Mouse (Mus musculus): ENCODE data around the gene Gpc5.

The Gpc5 gene

DNA sequence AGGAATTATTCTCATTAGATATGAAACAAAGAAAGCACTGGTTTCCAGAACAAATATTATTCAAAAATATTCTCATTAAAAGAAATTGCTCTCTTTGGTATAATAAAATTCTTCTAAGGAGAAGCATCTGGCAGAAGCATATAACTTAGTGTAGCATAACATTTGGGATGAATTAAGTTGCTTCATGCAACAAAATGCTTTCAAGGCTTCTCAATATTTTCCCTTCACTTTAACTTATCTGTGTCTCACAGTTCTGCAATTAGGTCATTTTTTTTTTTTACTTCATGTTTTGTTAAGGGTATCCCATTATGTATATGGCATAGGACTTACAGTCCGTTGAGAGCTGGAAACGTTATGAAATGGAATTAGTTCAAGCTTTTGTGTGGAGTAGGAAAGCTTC is 250.6 kb downstream of the Gpc5 start:
- no peak for ATAC-seq (ENCODE audit: insufficient number of reproducible peaks, low FRiP score, low TSS enrichment)

DNA sequence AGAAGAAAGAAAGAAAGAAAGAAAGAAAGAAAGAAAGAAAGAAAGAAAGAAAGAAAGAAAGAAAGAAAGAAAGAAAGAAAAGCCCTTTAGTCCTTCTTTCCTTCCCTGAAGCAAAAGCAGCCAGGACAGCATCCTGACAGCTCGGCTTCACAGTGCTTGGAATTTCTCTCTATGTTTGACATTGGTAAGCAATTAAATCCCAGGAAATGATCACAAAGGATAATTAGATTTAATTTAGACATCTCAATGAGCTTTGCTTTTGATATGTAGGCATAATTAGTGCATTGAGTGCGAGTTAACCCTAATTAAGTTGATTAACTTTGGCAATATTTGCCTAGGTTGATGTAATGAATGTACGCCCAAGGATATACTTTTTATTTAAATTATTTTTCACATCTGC is 257.4 kb downstream of the Gpc5 start:
- ATAC-seq (ENCODE audit: insufficient number of reproducible peaks, low FRiP score, low TSS enrichment), result no peak

DNA sequence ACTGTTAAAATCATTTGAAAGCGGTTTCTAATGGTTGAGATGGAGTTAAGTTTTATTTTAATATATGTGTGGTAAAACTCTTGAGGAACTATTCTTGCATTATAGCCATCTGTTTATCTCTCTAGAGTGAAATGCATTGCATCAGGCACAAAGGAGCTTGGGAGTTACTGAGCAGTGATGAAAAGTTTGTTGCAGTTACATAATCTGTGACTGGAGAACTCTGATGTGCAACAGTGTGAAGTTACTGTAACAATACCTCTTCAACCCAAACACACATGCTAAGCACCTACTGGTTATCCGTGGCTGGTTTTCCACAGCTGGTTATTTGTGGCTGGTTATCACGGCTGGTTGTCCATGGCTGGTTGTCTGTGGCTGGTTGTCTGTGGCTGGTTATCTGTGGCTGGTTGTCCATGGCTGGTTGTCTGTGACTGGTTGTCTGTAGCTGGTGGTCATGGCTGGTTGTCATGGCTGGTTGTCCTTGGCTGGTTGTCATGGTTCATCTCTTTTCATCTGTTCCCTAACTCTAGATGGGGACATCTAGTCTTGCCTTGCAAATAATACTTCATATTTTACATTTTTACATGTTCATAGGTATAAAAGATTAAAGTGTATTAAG is 273.4 kb downstream of the Gpc5 start:
- ATAC-seq (ENCODE audit: insufficient number of reproducible peaks, low FRiP score, low TSS enrichment), result no peak

DNA sequence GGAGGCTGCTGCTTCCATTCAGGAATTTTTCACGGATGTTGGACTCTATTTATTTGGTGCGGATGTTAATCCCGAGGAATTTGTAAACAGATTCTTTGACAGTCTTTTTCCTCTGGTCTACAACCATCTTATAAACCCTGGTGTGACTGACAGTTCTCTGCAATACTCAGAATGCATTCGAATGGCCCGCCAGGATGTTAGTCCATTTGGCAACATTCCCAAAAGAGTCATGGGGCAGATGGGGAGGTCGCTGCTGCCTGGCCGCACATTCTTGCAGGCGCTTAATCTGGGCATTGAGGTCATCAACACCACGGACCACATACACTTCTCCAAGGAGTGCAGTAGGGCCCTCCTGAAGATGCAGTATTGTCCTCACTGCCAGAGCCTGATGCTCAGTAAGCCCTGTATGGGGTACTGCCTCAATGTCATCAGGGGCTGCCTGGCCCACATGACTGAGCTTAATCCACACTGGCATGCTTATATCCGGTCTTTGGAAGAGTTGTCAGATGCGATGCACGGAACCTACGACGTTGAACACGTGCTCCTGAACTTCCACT is 277.7 kb downstream of the Gpc5 start:
- no peak for ATAC-seq (ENCODE audit: insufficient number of reproducible peaks, low FRiP score, low TSS enrichment)

DNA sequence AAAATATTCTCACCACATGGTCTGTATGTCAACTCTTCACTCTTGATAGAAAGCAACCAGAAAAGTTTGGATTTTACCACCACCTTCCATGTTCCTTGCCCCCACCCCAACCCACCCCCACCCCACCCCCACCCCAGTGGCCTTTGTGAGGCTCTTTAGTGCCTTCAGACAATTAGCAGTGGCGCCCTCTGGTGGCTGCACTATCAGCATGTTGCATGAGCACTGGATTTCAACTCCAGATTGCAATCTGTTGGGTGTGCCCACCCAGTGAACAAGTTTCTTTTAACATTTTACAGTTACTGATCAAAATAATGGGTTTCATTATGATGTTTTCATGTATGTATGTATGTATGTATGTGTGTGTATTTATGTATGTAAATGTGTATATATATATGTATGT is 279.1 kb downstream of the Gpc5 start:
- no peak for ATAC-seq (ENCODE audit: insufficient number of reproducible peaks, low FRiP score, low TSS enrichment)

DNA sequence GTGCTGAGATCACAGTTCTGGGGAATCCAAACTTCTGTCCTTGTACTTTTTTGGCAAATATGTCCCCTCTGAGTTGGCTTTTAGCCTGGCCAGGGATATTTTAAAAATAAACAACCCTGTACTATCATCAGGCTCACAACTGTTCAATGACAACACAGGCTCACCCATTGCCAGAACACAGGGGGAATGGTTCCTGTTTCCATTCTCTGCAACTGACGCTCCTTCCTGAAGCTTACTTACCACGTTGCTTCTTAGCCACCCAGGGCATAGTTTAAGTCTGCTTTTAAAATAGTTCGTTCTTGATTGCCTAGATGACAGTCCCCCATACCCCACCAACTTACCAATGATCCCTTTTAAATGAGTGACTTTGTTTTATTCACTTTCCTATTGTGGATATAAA is 299.8 kb downstream of the Gpc5 start:
- no peak for ATAC-seq (ENCODE audit: insufficient number of reproducible peaks, low FRiP score, low TSS enrichment)

DNA sequence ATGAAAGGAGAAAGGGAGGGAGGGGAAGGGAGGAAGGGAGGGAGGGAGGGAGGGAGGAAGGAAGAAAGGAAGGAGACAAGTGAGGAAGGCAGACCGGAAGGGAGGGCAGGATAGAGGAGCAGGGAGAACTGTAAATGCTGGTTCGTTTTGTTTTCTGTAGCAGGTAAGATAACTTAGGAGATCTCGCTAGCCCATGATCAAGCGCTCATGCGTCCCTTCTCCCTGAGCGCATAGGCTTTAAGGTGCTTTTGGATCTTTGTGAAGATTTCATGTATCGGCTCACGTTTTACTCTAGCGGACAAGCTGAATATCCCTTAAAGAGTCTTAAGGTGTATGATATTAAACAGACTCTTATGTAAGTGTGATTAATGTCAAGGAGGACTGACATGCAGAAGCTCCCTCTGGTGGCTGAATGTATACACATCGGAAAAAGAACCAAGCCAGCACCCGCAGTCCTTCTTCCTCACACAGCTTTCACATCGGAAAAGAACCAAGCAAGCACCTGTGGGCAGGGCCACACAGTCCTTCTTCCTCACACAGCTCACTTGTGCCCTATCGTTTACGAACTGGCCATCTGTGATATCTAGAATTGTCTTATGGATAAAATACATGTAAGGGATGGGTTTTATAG is 301.0 kb downstream of the Gpc5 start:
- peak; percentile 78 for ATAC-seq (ENCODE audit: insufficient number of reproducible peaks, low FRiP score, low TSS enrichment)

DNA sequence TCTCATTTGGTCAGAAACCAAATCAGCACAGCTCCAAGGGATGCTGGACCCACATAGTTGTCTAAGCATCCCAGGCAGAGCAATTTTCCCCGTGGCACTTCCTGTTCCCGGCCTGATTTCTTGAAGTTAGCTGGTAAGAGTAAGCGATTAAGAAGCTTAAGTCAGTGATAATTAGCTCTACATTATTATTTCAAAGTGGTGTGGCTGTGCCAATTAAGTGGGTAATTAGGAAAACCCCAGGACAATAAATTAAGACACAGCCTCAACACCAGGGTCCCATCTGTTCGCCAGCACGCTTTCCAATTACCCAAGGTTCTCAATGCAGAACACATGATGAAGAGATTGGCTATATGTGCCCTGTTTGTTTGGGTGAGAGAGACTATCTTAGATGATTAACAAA is 314.6 kb downstream of the Gpc5 start:
- ATAC-seq (ENCODE audit: insufficient number of reproducible peaks, low FRiP score, low TSS enrichment), result no peak

DNA sequence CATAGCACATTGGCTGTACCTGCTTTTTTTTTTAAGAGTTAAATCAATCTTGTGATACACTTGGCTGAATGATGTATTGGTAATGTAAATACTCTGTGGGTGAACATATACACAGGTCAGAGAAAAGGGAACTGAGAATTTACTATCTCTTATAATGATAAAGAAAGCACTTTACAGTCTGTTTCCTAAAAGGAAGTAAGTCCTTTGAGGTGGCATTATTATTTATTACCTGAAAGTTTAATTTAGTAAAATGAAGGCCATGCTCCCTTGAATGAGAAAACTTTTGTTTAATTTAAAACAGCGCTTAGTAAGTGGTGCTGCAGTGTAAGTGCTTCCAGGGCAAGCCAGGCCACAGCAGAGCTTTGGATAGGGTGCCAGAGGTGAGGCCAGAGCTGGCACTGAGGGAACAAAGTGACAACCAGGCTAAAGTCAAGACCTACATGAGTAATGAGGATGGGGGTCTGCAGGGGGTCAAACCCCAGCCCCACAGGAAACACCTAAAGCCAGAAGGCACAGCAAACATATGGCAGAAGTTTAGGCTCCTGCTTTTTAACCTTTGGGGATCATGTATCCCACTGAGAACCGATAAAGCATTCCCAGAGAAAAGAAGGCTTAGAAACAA is 315.4 kb downstream of the Gpc5 start:
- ATAC-seq (ENCODE audit: insufficient number of reproducible peaks, low FRiP score, low TSS enrichment), result no peak

DNA sequence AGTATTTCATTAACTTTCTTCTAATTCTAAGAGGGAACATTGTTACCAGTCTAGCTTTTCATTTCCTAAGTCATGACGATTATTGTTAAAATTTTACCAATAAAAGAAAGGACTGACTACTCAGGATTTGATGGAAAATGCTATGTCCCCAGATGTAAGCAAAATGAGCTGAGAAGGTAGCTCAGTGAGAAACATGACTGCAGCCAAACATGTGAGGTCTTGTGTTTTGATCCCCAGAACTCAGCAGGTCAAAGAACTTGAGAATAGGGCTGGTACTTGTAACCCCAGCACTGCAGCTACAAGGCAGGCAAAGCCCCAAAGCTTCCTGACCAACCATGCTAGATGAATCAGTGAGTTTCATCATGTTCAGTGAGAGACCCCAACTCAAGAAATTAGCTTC is 318.9 kb downstream of the Gpc5 start:
- ATAC-seq (ENCODE audit: insufficient number of reproducible peaks, low FRiP score, low TSS enrichment), result no peak

DNA sequence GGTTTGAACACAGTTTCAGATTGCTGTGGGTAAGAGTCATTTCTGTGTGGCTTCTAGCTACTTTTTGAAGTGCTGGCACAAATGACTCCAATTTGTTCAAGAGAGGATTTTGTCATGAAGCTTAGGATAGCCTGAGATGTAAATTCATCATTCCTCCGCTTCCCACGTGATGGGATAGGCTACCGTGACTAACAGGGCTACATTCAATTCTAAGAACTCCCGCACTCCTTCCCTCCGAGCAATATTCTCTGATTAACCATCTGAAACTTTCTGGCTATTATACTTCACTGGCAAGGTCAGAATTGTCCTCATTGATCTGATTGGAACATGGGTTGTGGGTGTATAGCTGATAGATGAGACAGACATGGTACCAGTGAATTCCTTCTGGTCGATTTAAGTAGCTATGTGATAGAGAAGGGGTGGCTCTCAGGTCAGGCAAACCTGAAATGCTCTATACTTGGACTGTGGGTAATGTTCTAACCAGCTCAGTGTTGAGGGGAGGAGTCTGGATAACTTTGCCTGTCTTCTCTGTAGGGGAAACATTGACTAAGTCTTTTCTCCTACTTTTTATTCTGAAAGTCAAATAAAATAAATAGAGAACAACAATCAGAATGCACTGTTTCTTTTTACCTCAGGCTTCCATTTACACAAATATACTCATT is 319.6 kb downstream of the Gpc5 start:
- no peak for ATAC-seq (ENCODE audit: insufficient number of reproducible peaks, low FRiP score, low TSS enrichment)

DNA sequence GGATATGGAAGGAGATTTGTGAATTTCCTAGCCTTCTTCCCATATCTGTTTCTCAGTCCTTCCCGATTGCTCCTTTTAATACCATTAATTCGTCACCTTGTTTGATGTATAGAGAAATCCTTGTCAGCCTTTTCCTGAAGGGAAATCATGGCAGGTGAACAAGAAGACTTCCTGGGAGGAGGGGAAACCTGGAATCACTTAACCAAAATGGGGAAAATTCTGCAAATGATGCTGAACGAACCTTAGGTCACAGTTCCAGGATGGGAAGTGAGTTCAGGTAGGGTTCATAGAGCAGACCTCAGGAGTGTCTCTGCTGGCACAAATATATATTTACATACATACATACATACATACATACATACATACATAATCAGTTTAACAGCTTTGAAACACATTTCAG is 320.8 kb downstream of the Gpc5 start:
- no peak for ATAC-seq (ENCODE audit: insufficient number of reproducible peaks, low FRiP score, low TSS enrichment)

DNA sequence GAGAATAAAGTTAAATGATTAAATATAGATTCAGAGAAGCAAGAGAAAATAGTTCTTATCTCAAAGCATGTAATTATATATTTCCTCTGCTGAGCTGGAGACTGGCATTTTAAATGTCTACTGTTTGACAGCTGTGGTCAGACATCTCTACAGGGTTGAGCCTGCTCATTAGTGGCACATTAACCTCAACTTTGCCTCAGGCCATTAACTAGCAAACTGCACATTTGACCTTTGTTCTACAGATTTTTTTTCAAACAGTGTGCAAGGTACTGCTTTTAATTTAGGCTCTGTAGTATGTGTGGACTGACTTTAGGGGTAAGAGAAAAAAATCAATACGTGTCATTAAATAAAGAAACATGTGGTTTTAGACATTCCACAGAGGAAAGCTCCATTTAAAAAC is 321.4 kb downstream of the Gpc5 start:
- no peak for ATAC-seq (ENCODE audit: insufficient number of reproducible peaks, low FRiP score, low TSS enrichment)

DNA sequence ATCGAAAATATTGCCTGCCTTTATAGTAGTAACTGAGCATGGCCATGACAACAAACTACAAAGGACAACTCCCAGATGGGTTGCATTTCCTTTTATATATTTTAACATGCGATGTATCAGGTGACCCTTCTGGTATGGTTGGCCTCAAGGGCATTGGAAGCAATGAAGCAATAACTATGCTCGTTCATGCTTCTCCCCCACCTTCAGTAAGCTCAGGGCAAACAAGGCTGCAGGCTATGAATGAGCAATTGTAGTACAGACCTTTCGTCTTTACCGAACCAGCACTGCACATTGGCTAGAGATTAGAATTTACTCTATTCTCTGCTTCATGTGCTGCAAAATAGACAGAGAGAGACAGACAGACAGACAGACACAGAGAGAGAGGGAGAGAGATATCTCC is 322.5 kb downstream of the Gpc5 start:
- no peak for ATAC-seq (ENCODE audit: insufficient number of reproducible peaks, low FRiP score, low TSS enrichment)

DNA sequence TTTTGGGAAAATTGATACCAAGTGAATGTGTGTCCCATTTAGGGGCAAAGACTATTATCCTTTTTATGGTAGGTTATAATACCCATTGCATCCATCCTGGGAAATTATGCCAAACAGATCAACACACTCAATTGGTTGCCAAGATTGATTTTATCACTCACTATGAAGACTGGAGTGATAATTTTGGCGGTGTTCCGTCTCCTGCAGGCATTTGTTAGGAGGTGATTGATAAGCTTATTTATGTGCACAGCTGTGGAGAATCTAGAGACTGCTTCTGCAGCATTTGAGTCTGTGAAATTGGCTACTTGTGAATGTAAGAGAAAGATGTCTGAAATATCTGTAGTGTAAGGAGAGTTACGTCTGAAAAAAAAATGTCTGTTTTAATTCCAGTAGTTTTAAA is 340.0 kb downstream of the Gpc5 start:
- ATAC-seq (ENCODE audit: insufficient number of reproducible peaks, low FRiP score, low TSS enrichment), result no peak

DNA sequence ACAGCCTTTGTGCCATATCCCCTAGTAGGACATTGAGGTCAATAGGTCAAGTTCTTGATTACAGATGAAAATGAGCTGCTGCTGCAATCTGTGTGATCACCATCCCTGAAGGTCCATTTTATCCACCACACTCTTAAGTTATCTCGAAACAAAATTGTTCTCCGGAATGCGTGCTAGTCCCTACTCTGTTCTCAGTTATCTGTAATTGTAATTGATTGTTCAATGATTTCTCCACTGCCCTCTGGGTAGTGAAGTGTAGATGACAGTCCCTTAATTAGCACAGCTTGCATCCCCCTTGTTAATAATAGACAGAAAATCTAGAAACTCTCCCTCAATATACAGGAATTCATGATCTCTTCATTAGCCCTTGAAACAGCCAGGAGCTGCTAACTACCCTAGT is 340.4 kb downstream of the Gpc5 start:
- ATAC-seq (ENCODE audit: insufficient number of reproducible peaks, low FRiP score, low TSS enrichment), result no peak

DNA sequence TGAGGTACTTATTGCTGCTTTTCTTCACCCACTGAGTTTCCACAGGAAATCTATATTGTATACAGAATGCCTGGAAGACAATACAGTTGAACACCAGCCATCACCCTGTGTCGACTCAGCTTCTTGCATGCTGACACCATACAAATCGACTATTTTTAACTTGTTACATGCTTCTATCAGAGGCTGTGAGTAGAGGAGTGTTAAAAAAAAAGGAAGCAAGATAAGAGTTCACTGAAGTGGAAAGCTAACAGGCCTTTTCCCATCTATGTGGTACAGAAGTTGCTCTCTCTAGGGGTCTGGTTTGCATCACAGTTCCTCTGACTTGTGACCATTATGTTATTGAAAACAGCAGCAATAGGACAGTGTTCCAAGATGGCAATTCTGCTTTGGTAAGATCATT is 344.6 kb downstream of the Gpc5 start:
- no peak for ATAC-seq (ENCODE audit: insufficient number of reproducible peaks, low FRiP score, low TSS enrichment)

DNA sequence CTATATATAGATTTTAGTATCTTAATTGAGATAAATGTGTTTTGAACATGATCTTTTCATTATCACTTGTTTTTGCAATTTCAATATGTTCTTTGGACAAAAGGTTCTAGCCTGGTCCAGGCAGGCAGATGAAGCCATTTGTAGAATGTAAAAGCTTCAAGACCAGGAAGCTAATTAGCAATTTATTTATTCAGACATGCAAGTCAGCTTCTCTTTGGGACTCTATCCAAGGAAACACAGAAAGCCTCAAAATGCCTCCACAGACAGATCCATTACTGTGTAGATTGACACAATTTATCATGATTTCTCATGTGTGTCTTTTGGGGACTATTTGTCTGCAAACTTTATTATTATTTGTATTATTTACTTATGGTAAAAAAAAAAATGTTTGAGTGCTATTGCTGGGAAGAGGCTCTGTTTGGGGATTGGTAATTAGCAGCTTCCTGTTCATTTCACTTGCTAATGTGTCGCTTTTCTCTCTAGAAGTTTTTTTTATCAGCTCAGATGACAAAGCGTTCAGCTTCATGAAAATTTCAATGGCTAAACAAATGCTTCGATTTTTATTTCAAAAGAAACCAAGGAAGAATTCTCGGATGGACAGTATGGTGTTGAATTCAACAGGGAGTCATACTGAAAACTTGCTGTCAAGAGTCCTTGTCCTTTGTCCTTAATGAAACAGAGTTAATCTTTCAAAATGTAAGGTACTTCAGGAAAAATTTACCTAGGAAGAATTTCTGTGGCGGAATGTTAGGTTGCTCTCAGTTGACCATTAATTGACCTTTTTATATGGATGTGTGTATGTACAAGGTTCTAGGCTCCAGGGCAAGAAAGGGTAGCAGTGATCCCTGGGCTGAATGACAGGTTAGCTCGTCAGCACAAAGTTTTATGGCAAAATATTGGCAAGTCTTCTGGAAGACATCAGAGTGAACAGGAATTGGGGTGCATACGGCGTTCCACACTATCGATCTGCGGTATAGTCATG is 353.1 kb downstream of the Gpc5 start:
- ATAC-seq (ENCODE audit: insufficient number of reproducible peaks, low FRiP score, low TSS enrichment), result no peak

DNA sequence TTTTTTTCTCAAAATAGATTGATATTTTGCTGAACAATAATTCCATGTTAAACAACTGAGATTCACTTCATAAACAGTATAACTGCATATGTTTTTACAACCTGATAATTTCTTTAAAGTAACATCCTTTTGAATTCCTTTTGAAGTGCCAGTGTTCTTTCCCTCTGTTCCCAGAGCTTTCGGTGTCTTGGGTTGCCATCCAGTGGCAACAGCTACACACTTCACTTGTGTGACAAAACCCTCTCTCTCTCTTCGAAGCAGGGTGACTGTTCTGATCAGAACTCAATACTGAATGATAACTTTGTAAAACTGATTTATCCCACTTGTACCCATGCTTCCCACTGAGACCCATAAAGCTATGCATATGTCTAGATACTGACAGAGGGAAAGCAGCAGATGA is 358.9 kb downstream of the Gpc5 start:
- no peak for ATAC-seq (ENCODE audit: insufficient number of reproducible peaks, low FRiP score, low TSS enrichment)

DNA sequence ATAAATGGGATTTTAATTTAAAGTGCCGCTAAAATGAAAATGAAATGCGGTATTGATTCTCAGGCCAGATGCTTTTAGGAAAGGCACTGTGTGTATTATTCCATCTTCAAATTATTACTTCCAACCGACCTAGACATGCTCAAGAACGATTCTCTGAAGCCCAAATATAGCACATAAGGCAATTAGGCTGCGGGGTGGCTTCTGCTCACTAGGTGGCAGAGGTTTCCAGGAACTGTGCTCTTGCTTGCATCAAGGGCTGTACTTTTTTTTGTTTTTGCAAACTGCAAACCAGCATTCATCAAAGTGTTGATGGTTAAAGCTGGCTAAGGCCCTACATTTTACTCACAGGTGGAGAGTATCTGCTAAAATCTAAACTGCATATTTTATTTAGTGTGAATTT is 375.9 kb downstream of the Gpc5 start:
- ATAC-seq (ENCODE audit: insufficient number of reproducible peaks, low FRiP score, low TSS enrichment), result no peak
